Mouse (Mus musculus) cortical plate, adult 2 months (tissue): Measurements from ENCODE around the gene Fam19a3.

Experiments
- CTCF ChIP-seq: fragments of 200-500 bp; IDR thresholded peaks from 2 replicates; pipeline ENCODE4 v1.5.1; 2011; ENCODE audit warnings: mild to moderate bottlenecking, control low read depth, low read length; ENCODE audit not compliant: insufficient read depth; ENCODE audit errors: extremely low read depth
- POLR2A ChIP-seq: fragments of 200-500 bp; IDR thresholded peaks from 2 replicates; pipeline ENCODE4 v1.6.1; 2011; ENCODE audit warnings: mild to moderate bottlenecking, low read length, control low read depth; ENCODE audit not compliant: insufficient read depth; ENCODE audit errors: extremely low read depth

GRCm38 (mm10) chr3:104793871-104794828, 12.5 kb upstream of the Fam19a3 start:
- TF ChIP-seq CTCF, result no peak
- TF ChIP-seq POLR2A, result no peak
